Mouse (Mus musculus) intestine, embryonic 15.5 days (tissue): ENCODE data around the gene Rab22a. TPM values are rescaled to one million over a fixed set of nuclear protein-coding genes. Genes with fewer than 3 reads are reported as not detected.
"Not testable (repeated sequence)": the region's sequence is repeated elsewhere in the genome, so short reads cannot be mapped to it uniquely, and the experiment has no call there.

ENCODE experiments used
- ATAC-seq: fragments of 200-750 bp; cut with Nextera tagmentation; 2 replicates; pipeline ENCODE4 v1.8.0; 2017; ENCODE audit warnings: moderate TSS enrichment, moderate library complexity
- H3K27ac ChIP-seq: fragments of 300-500 bp; sonication (generic); 2 replicates; pipeline ENCODE4 v1.5.1; 2015; ENCODE audit warnings: mild to moderate bottlenecking, inconsistent platforms
- H3K27me3 ChIP-seq: fragments of 300-500 bp; sonication (generic); replicated peaks from 2 replicates; pipeline ENCODE4 v1.6.1; 2015; ENCODE audit warnings: inconsistent platforms
- H3K36me3 ChIP-seq: fragments of 300-500 bp; sonication (generic); 2 replicates; pipeline ENCODE4 v1.6.1; 2015; ENCODE audit warnings: inconsistent platforms
- H3K4me1 ChIP-seq: fragments of 300-500 bp; sonication (generic); replicated peaks from 2 replicates; pipeline ENCODE4 v1.6.1; 2015; ENCODE audit warnings: inconsistent platforms
- H3K4me2 ChIP-seq: fragments of 300-500 bp; sonication (generic); replicated peaks from 2 replicates; pipeline ENCODE4 v1.6.1; 2015; ENCODE audit warnings: mild to moderate bottlenecking, inconsistent platforms
- H3K4me3 ChIP-seq: fragments of 300-500 bp; sonication (generic); replicated peaks from 2 replicates; pipeline ENCODE4 v1.5.1; 2015; ENCODE audit warnings: inconsistent platforms
- H3K9ac ChIP-seq: fragments of 300-500 bp; sonication (generic); 2 replicates; pipeline ENCODE4 v1.6.1; 2015; ENCODE audit warnings: inconsistent platforms
- H3K9me3 ChIP-seq: fragments of 300-500 bp; sonication (generic); 2 replicates; pipeline ENCODE4 v1.6.1; 2016; ENCODE audit warnings: inconsistent platforms
- WGBS: fragments of 180-500 bp; shearing (Covaris S2); methylation state at CpG from one replicate; pipeline ENCODE4 v1.1.7; 2015; 5-methylcytosine and 5-hydroxymethylcytosine counted together
- polyA plus RNA-seq: library from polyadenylated mRNA; unstranded; fragments of >200 nt; fragmentation: Nextera tagmentation; extraction: Ambion mirVana; gene quantifications from 2 replicates; pipeline ENCODE4 v1.2.1, GENCODE M21; 2015

The Rab22a gene
- polyA plus RNA-seq, 1 experiment from 2014 or later = 33.6 TPM

- Histone ChIP-seq H3K27me3 (no peaks in the 10 kb centered on the region), H3K9ac (no peak overlapping the region), H3K9me3 (no peaks in the 10 kb centered on the region), H3K4me3 (no peak overlapping the region), H3K4me2 (no peak overlapping the region), H3K4me1 (0 out of 2 replicates have a peak, but pooled peaks cover 5% of the 10 kb centered on the region), H3K36me3 (peaks cover 2% of the 10 kb centered on the region; the same call in 1 of the 2 replicates), H3K27ac (no peak overlapping the region)
- no peak for ATAC-seq
- WGBS = 80% methylated on average over 15 of the region's 15 CpGs
These were observed 46.4 kb downstream of the Rab22a start for GRCm38 (mm10) chr2:173705827-173706551.

GRCm38 (mm10) chr2:173707626-173708025, 48.1 kb downstream of the Rab22a start:
- ATAC-seq, H3K9me3 ChIP-seq, H3K27me3 ChIP-seq, H3K4me1 ChIP-seq, H3K4me2 ChIP-seq, H3K36me3 ChIP-seq, H3K9ac ChIP-seq, H3K27ac ChIP-seq, H3K4me3 ChIP-seq: not testable (repeated sequence)

- H3K4me2 ChIP-seq = no peak overlapping the region
- no peak overlapping the region for H3K9ac ChIP-seq
- H3K27me3 ChIP-seq = no peaks in the 10 kb centered on the region
- no peak for ATAC-seq
- no peaks in the 10 kb centered on the region for H3K9me3 ChIP-seq
- H3K36me3 ChIP-seq = 0 out of 2 replicates have a peak, but pooled peaks cover 2% of the 10 kb centered on the region
- H3K4me1 ChIP-seq = peaks cover 3% of the 10 kb centered on the region; the same call in 1 of the 2 replicates
- no peak overlapping the region for H3K4me3 ChIP-seq
- WGBS = 65% methylated on average over 6 of the region's 6 CpGs
- H3K27ac ChIP-seq = no peak overlapping the region
These were observed 50.6 kb downstream of the Rab22a start for GRCm38 (mm10) chr2:173710193-173710592.

GRCm38 (mm10) chr2:173712656-173713055, 53.1 kb downstream of the Rab22a start:
- H3K9ac ChIP-seq = no peak overlapping the region
- H3K36me3 ChIP-seq = no peaks in the 10 kb centered on the region
- no peaks in the 10 kb centered on the region for H3K27me3 ChIP-seq
- H3K9me3 ChIP-seq = no peaks in the 10 kb centered on the region
- peaks cover 3% of the 10 kb centered on the region; the same call in 1 of the 2 replicates for H3K4me1 ChIP-seq
- no peak overlapping the region for H3K4me3 ChIP-seq
- H3K4me2 ChIP-seq = no peak overlapping the region
- H3K27ac ChIP-seq = no peak overlapping the region
- no peak for ATAC-seq
- 22% methylated on average over 10 of the region's 10 CpGs for WGBS

GRCm38 (mm10) chr2:173713241-173713640, 53.7 kb downstream of the Rab22a start:
- 80% methylated on average over 4 of the region's 4 CpGs for WGBS
- Histone ChIP-seq H3K9me3 (no peaks in the 10 kb centered on the region), H3K4me3 (no peak overlapping the region), H3K9ac (no peak overlapping the region), H3K27me3 (no peaks in the 10 kb centered on the region), H3K27ac (no peak overlapping the region), H3K36me3 (no peaks in the 10 kb centered on the region), H3K4me2 (no peak overlapping the region), H3K4me1 (peaks cover 3% of the 10 kb centered on the region; the same call in 1 of the 2 replicates)
- ATAC-seq = no peak

- no peak for ATAC-seq
- H3K36me3 ChIP-seq = no peaks in the 10 kb centered on the region
- H3K9ac ChIP-seq = no peak overlapping the region
- peaks cover 3% of the 10 kb centered on the region; the same call in 1 of the 2 replicates for H3K4me1 ChIP-seq
- 73% methylated on average over 8 of the region's 8 CpGs for WGBS
- no peaks in the 10 kb centered on the region for H3K27me3 ChIP-seq
- no peak overlapping the region for H3K27ac ChIP-seq
- H3K9me3 ChIP-seq = no peaks in the 10 kb centered on the region
- no peak overlapping the region for H3K4me3 ChIP-seq
- no peak overlapping the region for H3K4me2 ChIP-seq
These were observed 55.2 kb downstream of the Rab22a start for GRCm38 (mm10) chr2:173714620-173715218.

- Histone ChIP-seq H3K4me1 (peaks cover 3% of the 10 kb centered on the region; the same call in 1 of the 2 replicates), H3K36me3 (no peaks in the 10 kb centered on the region), H3K4me3 (no peak overlapping the region), H3K9me3 (no peaks in the 10 kb centered on the region), H3K27ac (no peak overlapping the region), H3K27me3 (no peaks in the 10 kb centered on the region), H3K4me2 (no peak overlapping the region), H3K9ac (no peak overlapping the region)
- 86% methylated on average over 5 of the region's 5 CpGs for whole genome bisulfite sequencing
- ATAC-seq = no peak
These were observed 57.4 kb downstream of the Rab22a start for GRCm38 (mm10) chr2:173716966-173717365.

- H3K27ac ChIP-seq, H3K4me1 ChIP-seq: not testable (repeated sequence)
- 85% methylated on average over 6 of the region's 7 CpGs for WGBS
These were observed 59.6 kb downstream of the Rab22a start, which contains the start of gene 1700010B08Rik for GRCm38 (mm10) chr2:173719115-173719514. Gene 1700010B08Rik, plus strand, starts transcription at chr2:173719415.

GRCm38 (mm10) chr2:173722251-173722857, 62.8 kb downstream of the Rab22a start:
- peak; percentile 69 for ATAC-seq
- no peak overlapping the region for H3K4me2 ChIP-seq
- no peak overlapping the region for H3K9ac ChIP-seq
- H3K27ac ChIP-seq = no peak overlapping the region
- no peaks in the 10 kb centered on the region for H3K36me3 ChIP-seq
- H3K4me1 ChIP-seq = 0 out of 2 replicates have a peak, but pooled peaks cover 4% of the 10 kb centered on the region
- H3K9me3 ChIP-seq = no peaks in the 10 kb centered on the region
- H3K27me3 ChIP-seq = no peaks in the 10 kb centered on the region
- H3K4me3 ChIP-seq = no peak overlapping the region
- 36% methylated on average over 11 of the region's 11 CpGs for WGBS

More at GRCm38 (mm10) chr2:173719115-173719514, 59.6 kb downstream of the Rab22a start, which contains the start of gene 1700010B08Rik:
- not testable (repeated sequence) for H3K4me2 ChIP-seq, H3K4me3 ChIP-seq, H3K36me3 ChIP-seq, H3K9ac ChIP-seq, H3K9me3 ChIP-seq, ATAC-seq, H3K27me3 ChIP-seq

- no peak for ATAC-seq
These were observed 64.8 kb downstream of the Rab22a start for GRCm38 (mm10) chr2:173724382-173724781.

GRCm38 (mm10) chr2:173724940-173725807, 65.6 kb downstream of the Rab22a start:
- H3K4me2 ChIP-seq = no peak overlapping the region
- no peak for ATAC-seq
- 68% methylated on average over 15 of the region's 15 CpGs for WGBS

More at GRCm38 (mm10) chr2:173724382-173724781, 64.8 kb downstream of the Rab22a start:
- Histone ChIP-seq H3K36me3 (no peaks in the 10 kb centered on the region), H3K9ac (no peak overlapping the region), H3K4me3 (no peak overlapping the region), H3K9me3 (no peaks in the 10 kb centered on the region), H3K4me1 (0 out of 2 replicates have a peak, but pooled peaks cover 4% of the 10 kb centered on the region), H3K4me2 (no peak overlapping the region), H3K27ac (no peak overlapping the region), H3K27me3 (no peaks in the 10 kb centered on the region)
- WGBS = 51% methylated on average over 14 of the region's 14 CpGs

More at GRCm38 (mm10) chr2:173724940-173725807, 65.6 kb downstream of the Rab22a start:
- peaks cover 4% of the 10 kb centered on the region; the same call in 1 of the 2 replicates for H3K4me1 ChIP-seq
- H3K4me3 ChIP-seq = no peak overlapping the region
- H3K27ac ChIP-seq = no peak overlapping the region
- no peaks in the 10 kb centered on the region for H3K36me3 ChIP-seq
- H3K27me3 ChIP-seq = no peaks in the 10 kb centered on the region
- no peaks in the 10 kb centered on the region for H3K9me3 ChIP-seq
- H3K9ac ChIP-seq = no peak overlapping the region
